ENCODE assay signal across 21 mouse cellular contexts in the genomic region with DNA sequence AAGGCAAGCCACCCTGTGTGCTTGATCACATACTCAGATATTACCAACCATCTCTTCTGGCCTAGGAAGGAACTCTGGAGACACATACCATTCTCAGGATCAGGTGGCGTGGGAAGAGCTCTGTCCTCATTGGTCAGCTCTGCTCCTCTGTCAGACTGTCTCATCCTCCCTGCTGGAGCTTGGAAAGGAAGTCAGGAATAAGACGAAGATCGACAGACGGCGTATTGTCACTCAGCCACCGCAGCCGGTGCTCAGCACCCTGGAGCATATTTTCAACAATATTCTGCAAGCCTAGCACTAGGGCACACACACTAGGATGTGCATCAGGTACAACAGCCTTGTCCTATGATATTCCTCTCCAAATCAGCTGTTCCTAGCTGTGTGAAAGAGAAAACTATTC. TPM values are rescaled to one million over a fixed set of nuclear protein-coding genes. Genes with fewer than 3 reads are reported as not detected.
DNase-seq lines count a peak whose midpoint lies in the region; TF ChIP-seq lines count a peak whose summit lies in the region.
"Had no signal": no experiment of that assay in that cellular context is flagged by ENCODE, and none has a peak within 500 bp of the region (broad histone marks: within the 10 kb centered on the region; RNA-seq: fewer than 3 reads in every experiment).

No protein-coding gene starts in this region.

- no peaks in the 10 kb centered on the region; the same call in 1 of the 2 replicates for H3K27me3 ChIP-seq in embryonic facial prominence, embryonic 10.5 days (replicated peaks; ENCODE audit: low read depth, poor library complexity, severe bottlenecking)
- H3K27me3 ChIP-seq: hindbrain, embryonic 12.5 days; neural tube, embryonic 12.5 days; Patski had no signal

- peaks cover 3% of the 10 kb centered on the region; the same call in 1 of the 2 replicates for H3K4me1 ChIP-seq in embryonic facial prominence, embryonic 10.5 days
- no peaks in the 10 kb centered on the region for H3K4me1 ChIP-seq in lung, adult 2 months (ENCODE audit: control insufficient read depth, insufficient read depth, low read length)
- H3K4me1 ChIP-seq: hindbrain, embryonic 12.5 days; neural tube, embryonic 12.5 days had no signal

- no peak for TF ChIP-seq CTCF in lung, adult 2 months (IDR thresholded peaks at IDR 0.05; ENCODE audit: insufficient read depth, low read length)

- H3K27ac ChIP-seq in embryonic facial prominence, embryonic 10.5 days (replicated peaks), result no peak overlapping the region
- H3K27ac ChIP-seq: gastrocnemius, adult 2 months; hindbrain, embryonic 12.5 days; midbrain, embryonic 12.5 days; neural tube, embryonic 12.5 days had no signal

- peak; percentile 70 for DNase-seq in heart, adult 11 months
- DNase-seq in heart, postnatal 36 days, result no peak
- DNase-seq in cerebellum, adult 18-20 months, result peak; percentile 34 to 43
- DNase-seq in cerebellum, postnatal 10 days, result peak; percentile 26 to 43
- no peak for DNase-seq in adrenal gland, postnatal 10 days
- no peak for DNase-seq in embryonic facial prominence, embryonic 10.5 days (ENCODE audit: low spot score)
- DNase-seq in lung, adult 2 months, result no peak
- DNase-seq: gastrocnemius, adult 2 months; heart, postnatal 14 days; liver; lung, postnatal 36 days; right cerebral cortex, adult 18-20 months; thymus, adult 2 months; thymus, postnatal 36 days had no signal

- whole genome bisulfite sequencing in embryonic facial prominence, embryonic 10.5 days, result 81% methylated on average over 7 of the region's 7 CpGs
- 65% methylated on average over 7 of the region's 7 CpGs for WGBS in lung, adult 2 months

- H3K9me3 ChIP-seq in embryonic facial prominence, embryonic 10.5 days, result no peaks in the 10 kb centered on the region
- H3K9me3 ChIP-seq: hindbrain, embryonic 12.5 days; megakaryocyte, embryonic 14.5 days; midbrain, embryonic 12.5 days; neural tube, embryonic 12.5 days had no signal

- H3K4me3 ChIP-seq in embryonic facial prominence, embryonic 10.5 days, result no peak overlapping the region
- no peak overlapping the region for H3K4me3 ChIP-seq in lung, adult 2 months (replicated peaks; ENCODE audit: extremely low read depth, low read depth, low read length)
- H3K4me3 ChIP-seq: erythroblast, embryonic 14.5 days; gastrocnemius, adult 2 months; hindbrain, embryonic 12.5 days; megakaryocyte, embryonic 14.5 days; midbrain, embryonic 12.5 days; myocyte; neural tube, embryonic 12.5 days had no signal

- peaks cover 12% of the 10 kb centered on the region for H3K36me3 ChIP-seq in embryonic facial prominence, embryonic 10.5 days (replicated peaks)

- intact Hi-C loops in heart, postnatal 36 days (cut with DNase I), result no loop called here

- TF ChIP-seq POLR2A in lung, adult 2 months (IDR thresholded peaks at IDR 0.05; ENCODE audit: borderline replicate concordance, extremely low read depth, low read depth, low read length), result no peak

RNA-seq across cellular contexts. Expression of gene Mpp4, which starts 4.7 kb away (rescaled TPM):
- under 1 TPM in 1 of 2 experiments, not detected in 1; 0.08 TPM for total RNA-seq in heart, postnatal 36 days (2021)
- total RNA-seq in adrenal gland, postnatal 10 days (2021), result under 1 TPM; 0.69 to 0.94 TPM
- polyA plus RNA-seq in embryonic facial prominence, embryonic 10.5 days (2016; fragmentation: Nextera tagmentation; extraction: Ambion mirVana), result 0.18 and 0.41 TPM in 2 replicates
- polyA plus RNA-seq in lung, adult 2 months (2012; rRNA removed), result 0.93 and 0.97 TPM in 2 replicates

RNA-seq across cellular contexts. Expression of gene Tmem237, which starts 38.3 kb away (rescaled TPM):
- 1 to 10 TPM; 3.6 to 4.4 TPM for total RNA-seq in heart, postnatal 36 days (2021)
- total RNA-seq in adrenal gland, postnatal 10 days (2021), result 10 to 100 TPM; 15.2 to 15.3 TPM
- polyA plus RNA-seq in embryonic facial prominence, embryonic 10.5 days (2016; fragmentation: Nextera tagmentation; extraction: Ambion mirVana), result 33.1 and 36.3 TPM in 2 replicates
- 5.5 and 10.9 TPM in 2 replicates for polyA plus RNA-seq in lung, adult 2 months (2012; rRNA removed)

Comparison
In these comparisons a context has a peak if more than half of its experiments do, and no peak if none do; other contexts are left out.
1. DNase-seq: peak in heart, adult 11 months (single experiment), cerebellum, adult 18-20 months (2 of 2) and cerebellum, postnatal 10 days (2 of 2); none in heart, postnatal 36 days (0 of 2), adrenal gland, postnatal 10 days (single experiment), embryonic facial prominence, embryonic 10.5 days (single experiment) and lung, adult 2 months (single experiment).